Mouse (Mus musculus): ENCODE measurements at regions not wholly inside any gene's neighbourhood (a gene's known extent, or its start where the extent isn't known, plus 50 kb on each side); places are given as distances from the start of the nearest gene placed in this dataset.

DNA sequence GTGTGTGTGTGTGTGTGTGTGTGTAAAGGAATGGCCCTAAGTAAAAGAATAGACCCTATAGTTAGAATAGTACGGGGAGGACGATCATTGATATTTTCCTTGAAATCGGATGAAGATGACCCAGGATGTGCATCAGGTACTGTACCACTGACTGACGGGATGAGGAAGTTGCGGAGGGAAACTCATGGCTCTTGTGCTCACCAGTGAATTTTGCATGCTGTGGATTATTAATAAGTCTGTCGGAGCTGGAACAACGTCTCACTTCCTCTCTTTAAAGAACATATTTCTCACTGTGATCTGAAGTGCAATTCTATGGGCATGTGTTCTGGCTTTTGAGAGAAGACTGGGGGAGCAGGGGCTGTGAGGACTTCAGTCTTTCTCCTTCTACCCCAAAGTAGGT lies 218.8 kb upstream of the Tbc1d5 start:
- DNase-seq (ENCODE audit: low spot score) = no peak

DNA sequence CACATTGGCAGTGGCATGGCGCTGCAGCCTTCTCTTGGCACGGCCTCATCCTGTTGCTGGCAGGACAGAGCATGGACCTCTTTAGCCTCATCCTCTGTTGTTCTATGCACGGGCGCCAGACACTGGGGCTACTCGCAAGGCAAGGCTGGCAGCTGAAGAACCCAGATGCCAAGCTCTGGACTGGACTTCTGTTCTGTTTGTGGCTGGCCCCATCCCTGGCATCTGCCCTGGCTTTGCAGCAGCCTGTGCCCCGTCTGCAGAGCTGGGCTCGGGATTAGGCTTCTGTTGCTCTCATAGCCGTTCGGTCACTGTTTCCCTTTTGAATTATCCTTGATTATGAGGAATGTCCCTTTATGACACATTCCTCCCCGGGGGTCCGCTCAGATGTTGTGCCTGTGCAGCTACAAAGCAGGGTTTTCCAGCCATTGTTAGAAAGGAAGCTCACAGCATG lies 214.6 kb upstream of the Tbc1d5 start:
- no peak for DNase-seq (ENCODE audit: low spot score)

DNA sequence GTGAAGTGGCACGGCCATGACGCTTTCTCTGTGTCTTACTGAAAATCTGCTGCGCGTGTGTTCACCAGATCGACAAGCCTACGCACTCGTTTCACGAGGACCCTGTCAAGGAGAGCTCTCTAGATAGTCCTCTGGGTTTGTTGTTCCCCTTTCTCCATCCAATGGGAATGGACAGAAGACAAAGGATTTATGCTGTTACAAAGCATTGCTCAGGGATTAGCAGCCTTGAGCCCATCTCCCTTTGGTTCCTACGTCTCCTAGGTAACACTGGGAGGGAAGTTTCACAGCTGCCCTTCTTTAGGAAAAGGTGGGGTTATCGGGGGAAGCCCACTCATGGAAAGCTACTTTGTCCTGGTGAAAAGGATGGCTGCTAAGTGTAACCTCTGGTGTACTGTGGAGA lies 212.7 kb upstream of the Tbc1d5 start:
- DNase-seq (ENCODE audit: low spot score) = no peak

DNA sequence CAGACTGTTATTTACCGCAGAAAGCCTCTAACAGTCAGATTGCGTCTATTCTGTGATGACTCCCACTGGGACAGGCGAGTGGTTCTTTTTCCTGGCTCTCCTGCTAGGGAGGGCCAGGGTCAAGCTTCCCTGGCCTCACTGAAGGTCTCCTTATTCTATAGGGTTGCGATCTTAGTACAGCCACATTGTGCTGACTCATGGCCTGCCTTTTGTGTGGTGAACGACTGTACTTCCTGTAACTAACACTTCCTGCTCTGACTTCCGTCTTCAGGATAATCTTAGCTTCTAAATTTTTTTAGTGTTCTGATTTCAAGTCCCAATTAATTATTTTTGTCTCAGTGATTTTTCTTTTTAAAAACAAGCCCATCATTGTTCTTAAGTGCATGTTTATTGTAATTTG lies 203.4 kb upstream of the Tbc1d5 start:
- no peak for DNase-seq (ENCODE audit: low spot score)

DNA sequence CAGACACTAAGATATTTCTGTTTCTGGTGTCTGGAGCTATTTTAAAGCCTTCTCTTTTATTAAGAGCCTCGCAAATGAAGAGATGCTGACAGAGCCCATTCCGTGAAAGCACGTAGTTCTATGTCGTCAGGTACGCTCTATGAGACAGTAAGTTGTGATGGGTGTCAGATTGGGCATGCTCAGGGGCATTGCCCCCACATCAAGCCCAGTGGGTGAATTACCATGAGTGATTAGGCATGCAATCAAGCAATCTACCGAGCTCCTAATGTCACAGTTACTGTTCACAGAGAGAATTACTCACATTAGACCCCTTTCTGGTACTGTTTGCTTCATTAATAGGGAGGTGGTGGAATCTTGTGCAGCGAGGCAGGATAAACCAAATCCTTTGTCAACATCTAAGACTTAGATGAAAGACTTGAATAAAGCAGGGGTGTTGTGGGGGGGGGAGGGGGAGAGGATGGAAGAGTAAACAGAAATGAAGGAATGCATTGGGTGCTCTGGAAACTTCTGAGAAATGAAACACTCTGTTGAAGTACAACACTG lies 192.9 kb upstream of the Tbc1d5 start:
- DNase-seq (ENCODE audit: low spot score) = no peak

DNA sequence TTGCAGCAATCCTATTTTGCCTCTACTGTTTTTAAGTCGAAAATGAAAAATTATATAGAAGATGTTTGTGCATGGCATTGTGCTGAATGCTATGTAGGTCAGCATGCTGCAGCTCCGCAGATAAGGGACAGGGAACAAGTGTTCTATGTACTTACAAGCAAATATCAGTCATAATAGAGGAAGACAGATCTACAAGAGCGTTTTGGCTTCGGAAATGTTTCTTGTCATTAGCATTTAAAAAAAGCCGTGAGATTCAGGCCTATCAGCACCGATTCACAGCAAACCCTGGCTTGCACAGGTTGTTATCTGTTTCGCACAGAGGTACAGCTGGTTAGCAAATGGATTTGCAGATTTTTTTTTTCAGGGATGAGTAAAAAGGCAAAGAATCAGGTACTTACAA lies 191.8 kb upstream of the Tbc1d5 start:
- DNase-seq (ENCODE audit: low spot score) = no peak

DNA sequence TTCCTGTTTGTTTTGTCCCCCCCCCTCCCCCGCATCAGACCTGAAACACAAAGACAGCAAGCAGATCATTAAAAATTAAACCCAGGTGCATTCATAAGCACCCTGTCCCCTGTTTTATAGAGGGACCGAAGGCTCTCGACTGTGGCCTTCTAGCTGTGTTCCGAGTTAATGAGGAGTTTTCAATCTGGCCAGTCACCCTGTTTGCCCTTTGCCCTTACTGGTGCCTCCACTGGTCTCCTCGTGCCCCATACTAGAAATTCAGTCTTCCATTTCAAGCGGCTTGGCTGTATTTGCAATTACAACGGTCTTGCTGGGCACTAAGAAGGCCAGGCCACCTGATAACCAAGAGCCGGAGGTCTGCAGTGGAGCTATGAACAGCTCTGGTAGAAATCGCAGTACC lies 190.9 kb upstream of the Tbc1d5 start:
- no peak for DNase-seq (ENCODE audit: low spot score)

DNA sequence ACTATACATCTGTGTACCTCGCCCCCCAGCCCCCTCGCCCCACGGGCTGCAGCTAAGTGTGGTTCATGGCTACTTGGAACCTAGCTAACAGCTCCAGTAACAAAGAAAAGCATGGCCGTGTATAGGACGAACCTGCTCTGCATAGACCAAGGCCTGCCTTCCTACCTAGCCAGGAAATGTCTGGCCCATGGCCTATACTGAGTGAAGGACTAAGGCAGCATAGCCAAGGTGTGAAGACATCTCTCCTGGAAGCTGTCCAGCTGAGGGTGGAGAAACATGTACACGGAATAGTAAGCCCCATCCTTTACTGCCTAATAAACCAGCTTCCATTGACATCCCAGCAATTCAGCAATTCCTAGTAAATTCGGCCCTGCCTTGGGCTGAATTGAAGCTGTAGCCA lies 183.6 kb upstream of the Tbc1d5 start:
- DNase-seq (ENCODE audit: low spot score) = no peak

DNA sequence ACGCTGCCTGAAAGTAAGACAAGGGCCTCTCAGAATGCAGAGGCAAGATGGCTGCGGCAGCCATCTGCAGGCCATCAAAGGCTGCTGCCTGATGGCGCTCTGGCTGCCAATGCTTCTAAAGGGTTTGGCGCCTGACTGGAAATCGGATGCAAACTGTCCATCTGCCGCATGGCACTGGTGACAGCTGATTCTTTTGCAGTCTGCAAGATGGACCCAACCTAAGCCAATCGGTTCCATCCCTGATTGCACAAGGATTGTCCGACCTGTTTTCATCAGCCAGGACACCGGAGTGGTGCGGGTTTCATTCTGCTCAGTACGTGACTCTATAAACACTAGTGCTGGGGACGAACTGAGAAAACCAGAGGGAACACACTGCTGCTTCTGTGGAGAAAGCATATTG lies 183.1 kb upstream of the Tbc1d5 start:
- DNase-seq (ENCODE audit: low spot score) = no peak

DNA sequence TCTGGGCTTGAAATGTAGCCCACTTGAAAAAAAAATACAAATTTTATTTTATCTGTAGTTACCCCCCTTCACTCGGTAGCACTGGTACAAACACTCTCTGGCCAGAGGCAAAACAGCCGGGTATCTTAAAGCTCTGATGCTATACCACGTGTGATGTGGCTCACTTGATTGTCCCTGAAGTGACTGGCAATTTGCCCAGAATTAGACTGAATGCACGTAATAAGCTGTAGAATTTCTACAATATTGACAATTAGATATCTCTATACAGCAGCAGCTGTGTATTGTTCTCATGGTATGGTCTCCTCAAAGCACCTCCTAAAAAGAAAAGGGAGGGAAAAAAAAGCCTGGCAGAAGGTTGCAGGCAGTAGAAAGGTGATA lies 179.2 kb upstream of the Tbc1d5 start:
- DNase-seq (ENCODE audit: low spot score) = no peak

DNA sequence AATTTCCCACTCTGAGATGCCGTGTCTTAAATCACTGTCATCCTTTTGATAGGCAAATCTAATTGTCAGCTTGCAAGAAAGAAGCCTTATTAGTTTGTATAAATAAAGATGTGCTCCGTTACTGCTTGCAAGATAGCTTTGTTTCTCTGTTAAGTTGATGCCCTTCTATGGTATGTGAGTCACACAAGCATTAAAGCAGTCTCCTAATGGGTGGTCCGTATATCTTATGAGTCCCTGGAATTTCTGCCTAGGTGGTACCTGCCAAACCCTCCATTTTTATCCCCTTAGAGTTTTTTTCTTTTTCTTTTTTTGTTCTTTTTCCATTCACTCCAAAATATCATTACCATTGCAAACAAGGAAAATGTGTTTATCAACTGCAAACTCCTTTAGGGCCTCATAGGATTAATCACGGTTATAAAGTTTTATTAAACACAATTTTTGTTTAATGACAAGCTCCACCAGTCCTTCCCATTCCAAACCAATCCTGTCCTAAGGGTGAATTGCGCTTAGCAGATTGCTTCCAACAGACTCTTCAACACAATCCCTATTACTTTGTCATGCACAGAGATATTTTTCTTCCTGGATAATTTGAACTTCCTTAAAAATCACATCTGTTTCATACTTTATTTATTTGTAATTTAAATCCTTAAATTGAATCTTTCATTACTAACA lies 178.7 kb upstream of the Tbc1d5 start:
- DNase-seq (ENCODE audit: low spot score) = no peak

DNA sequence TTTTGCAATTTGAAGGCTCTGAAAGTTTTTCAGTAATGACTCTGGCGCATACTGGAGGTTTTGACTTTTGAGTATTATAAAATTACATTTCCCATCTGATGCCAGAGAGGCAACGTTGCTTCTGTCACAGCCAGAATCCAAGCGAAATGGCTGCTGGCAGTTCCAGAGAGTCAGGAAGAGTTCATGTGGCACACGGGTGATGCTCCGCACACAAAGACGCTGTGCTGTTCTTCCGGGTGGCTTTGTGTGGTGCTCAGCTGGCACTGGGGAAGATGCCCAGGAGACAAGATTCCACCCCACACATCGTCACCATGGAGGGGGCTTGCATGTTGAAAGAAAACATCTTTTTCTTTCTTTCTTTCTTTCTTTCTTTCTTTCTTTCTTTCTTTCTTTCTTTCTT lies 177.3 kb upstream of the Tbc1d5 start:
- DNase-seq (ENCODE audit: low spot score) = no peak

DNA sequence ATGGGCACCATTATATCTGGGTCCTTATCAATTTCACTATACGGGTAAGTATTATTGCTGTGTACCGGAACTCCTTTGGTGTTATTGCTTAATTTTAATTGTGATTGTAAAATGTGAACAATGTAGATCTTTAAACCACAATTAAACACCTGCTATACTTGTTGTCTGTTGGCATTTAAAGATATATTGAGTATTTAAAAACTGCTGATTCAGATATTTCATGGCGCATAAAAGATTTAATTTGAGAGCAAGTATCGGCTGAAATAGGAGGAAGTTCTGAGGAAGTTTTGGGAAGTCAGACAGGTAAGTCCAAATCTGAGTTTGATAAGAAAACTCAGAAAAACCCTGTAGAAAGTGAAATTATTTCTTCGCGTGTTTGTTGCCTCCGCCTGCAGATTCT lies 142.7 kb upstream of the Tbc1d5 start:
- no peak for DNase-seq (ENCODE audit: low spot score)

DNA sequence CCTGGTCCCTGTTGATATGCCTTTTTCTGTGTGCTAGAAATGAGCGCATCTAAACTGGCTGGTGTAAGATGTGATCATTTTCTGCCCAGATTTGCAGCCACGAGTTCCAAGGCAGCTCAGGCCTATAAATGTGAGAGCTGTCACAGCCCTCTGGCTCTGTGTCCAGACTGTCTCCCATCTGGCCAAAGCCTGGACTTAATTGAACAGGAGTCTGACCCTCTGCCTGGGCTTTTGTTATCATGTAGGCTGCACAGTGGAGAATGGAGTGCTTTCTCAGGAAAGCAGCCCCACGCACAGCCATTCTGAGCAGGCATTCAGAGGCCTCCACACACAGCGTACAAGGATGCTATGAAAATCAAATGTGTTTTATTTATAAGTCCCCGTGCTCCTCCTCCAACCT lies 141.9 kb upstream of the Tbc1d5 start:
- DNase-seq (ENCODE audit: low spot score) = no peak

DNA sequence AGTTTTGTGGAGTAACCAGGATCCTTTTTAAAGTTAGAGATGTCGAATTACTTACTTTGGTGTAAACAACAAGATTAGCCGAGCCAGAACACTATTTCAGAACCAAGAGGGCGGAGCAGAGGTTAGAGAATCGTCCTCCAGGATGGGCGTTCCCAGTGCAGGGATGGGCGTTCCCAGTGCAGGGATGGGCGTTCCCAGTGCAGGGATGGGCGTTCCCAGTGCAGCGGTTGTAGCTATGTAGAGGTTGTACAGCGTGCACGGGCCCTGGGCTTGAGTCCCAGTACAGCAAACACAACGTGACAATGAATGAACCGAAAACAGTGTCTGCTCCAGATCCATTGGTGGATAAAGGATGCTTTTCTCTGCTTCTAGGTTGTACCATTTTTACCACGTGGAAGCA lies 125.8 kb upstream of the Tbc1d5 start:
- DNase-seq (ENCODE audit: low spot score) = peak; percentile 17

DNA sequence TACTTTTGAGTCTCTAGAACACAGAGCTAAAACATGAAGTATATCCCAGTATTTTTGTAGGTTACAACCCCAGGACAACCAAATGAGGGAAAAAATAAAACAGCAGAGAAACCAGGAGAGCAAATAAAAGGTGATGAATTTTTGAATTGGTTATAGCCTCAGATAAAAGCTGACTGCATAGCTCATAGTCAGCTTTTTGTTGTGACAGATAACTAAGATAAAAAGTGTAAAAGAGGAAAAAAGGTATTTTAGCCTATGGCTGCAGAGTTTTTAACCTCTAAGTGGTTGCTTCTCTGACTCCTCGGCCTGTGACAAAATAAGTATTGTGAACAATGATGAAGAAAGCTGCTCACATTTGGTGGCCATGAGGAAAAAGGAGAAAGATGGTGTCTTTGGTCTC lies 111.6 kb upstream of the Tbc1d5 start:
- no peak for DNase-seq (ENCODE audit: low spot score)

DNA sequence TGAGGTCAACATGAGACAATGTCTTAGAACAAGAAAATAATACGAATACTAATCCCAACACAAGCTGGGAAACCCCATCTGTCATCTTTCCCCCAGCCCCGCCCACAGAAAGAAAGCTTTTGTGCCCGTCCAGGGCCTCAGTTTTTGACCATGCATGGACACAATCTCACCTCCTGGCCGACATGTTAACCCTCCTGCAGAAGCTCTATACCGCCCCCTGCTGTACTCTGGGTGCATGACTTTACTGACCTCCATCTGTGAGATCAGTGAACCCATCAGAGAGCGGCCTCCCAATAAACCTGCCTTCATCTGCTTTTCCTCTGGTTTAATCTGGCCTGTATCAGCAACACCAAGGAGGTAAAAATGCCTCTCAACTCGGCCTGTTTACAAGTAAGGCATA lies 109.6 kb upstream of the Tbc1d5 start:
- DNase-seq (ENCODE audit: low spot score) = peak; percentile 8

DNA sequence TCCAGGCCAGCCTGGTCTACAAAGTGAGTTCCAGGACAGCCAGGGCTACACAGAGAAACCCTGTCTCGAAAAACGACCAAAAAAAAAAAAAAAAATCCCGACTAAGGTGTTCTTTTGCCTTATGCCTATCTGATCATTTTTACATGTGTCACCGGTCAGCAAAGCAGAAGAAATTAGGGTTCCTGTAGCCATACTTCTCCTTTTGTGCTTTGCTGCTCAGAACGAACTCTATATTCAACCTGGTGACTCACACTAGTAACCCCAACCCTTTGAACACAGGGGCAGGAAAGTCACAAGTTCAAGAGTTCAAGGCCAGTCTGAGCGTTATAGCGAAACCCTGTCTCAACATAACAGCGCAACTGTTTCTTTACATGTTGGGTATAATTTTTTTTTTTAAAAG lies 108.7 kb upstream of the Tbc1d5 start:
- no peak for DNase-seq (ENCODE audit: low spot score)

DNA sequence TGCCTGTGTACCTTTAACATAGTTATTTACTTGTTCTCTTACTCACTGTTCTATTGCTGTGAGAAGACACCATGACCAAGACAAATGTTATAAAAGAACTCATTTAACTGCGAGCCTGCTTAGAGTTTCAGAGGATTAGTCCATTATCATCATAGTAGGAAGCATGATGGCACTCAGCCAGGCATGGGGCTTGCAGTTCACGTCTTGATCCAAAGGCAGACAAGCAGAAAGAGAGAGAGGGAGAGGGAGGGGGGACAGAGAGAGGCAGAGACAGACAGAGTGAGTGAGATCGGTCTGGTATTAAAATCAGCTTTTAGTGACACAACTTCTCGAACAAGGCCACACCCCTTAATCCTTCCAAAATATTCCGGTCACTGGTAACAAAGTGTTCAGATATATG lies 106.2 kb upstream of the Tbc1d5 start:
- DNase-seq (ENCODE audit: low spot score) = no peak

DNA sequence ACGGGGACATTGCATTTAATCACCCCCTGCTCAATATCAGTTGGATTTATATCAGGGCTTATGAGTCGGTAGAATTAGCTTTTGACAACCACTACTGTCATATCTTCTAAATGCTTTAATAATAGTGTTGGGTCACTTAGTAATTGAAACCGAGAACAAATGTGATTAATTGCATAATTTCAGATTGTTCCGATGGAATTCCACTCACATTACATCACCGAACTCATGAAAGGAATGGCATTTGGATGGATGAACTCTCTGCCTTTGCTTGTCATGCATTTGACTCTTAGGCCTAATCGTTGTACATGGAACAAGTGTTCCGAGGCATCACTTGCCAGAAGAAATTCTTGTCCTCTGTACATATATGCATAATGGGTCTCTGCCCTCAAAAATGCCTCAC lies 99.6 kb upstream of the Tbc1d5 start:
- no peak for DNase-seq (ENCODE audit: low spot score)

DNA sequence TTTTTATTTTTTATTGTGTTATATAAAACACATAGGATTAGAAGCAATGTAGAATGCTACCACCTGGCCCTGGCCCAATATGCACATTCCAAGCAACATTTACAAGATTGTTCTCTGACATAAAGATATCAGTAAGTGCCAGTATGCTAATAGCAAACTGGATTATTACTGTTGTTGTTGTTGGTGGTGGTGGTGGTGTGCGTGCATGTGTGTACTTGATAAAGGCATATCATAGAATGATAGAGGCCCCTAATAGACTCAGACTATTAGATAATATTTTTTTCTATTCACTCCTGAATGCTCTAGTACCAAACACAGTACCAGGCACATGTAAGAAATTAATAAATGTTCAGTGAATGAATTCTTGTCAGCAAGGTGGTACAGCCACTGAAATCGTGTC lies 98.9 kb upstream of the Tbc1d5 start:
- no peak for DNase-seq (ENCODE audit: low spot score)

DNA sequence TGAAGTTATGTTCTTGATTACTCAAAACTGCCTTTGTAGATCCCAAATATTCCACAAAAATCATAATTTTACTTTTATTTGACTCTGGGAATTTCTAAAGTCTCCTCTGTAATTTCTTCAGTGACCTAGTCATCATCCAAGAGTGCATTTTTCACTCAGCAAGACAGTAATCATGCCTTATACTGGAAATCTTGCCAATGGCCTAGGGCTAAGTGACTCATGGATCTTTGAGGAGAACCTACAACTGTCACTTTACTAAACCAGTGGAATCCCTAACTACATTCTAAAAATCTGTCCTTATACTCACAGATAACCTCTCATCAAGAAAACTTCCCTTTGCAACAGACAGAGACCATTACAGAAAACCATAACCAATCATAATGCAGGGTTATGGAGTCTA lies 98.0 kb upstream of the Tbc1d5 start:
- DNase-seq (ENCODE audit: low spot score) = no peak

DNA sequence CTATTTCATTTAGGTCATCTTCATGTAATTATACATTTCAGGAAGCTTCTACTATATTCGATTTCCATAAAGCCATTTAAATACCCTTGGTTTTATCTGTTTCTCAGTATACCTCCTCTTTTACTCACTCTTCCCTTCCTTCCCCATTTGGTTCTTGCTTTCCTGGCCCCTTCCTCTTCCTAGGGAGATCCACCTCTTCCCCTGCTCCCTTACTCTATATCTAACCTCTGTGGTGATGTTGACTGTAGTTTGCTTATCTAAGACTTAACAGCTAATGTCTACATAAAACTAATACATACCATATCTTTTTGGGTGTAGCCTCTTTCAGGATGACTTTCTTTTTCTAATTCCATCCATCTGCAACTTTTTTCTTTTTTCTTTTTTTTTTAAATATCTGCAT lies 92.9 kb upstream of the Tbc1d5 start:
- no peak for DNase-seq (ENCODE audit: low spot score)

DNA sequence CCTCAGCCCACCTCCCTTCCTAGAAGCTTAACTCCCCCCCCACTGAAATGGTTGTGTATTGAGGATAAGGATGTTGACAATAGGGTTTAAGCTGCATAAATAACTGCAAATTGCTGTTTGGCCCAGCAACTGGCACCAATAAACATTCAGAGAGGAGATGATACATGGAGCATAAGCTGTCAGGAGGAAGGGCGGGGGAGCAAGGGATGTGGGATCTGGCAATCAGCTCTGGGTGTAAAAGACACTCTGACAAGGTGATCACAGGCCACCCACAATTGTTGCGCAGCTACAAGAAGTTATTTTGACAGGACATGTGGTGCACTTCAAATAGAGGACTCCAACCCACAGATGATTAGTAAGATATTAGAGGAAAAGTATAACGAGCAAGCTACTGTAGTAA lies 83.8 kb upstream of the Tbc1d5 start:
- no peak for DNase-seq (ENCODE audit: low spot score)

DNA sequence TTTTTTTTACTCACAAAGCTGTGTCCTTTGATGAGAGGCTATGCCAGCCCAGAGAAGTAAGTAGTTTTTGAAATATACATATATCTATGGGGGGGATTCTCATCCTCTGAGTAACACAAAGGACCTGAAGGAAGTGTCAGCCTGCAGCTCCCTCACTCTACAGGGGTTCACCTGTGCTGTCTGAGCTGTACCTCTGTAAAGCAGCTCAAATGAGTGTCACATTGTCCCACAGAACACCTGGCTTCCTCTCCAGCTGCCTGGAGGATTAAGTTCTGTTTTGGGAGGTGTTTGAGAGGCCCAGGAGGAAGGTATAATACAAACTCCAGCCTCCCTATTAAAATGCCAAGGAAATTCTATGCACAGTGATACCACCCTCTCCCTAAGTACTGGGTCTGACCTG lies 83.3 kb upstream of the Tbc1d5 start:
- no peak for DNase-seq (ENCODE audit: low spot score)

Data from urinary bladder, postnatal 25 days (tissue).